Mouse (Mus musculus): ENCODE measurements around the gene Adssl1. TPM values are rescaled to one million over a fixed set of nuclear protein-coding genes. Genes with fewer than 3 reads are reported as not detected.
A peak's percentile ranks its signal among the peaks of the same experiment; 100 is the strongest.

Gene Adssl1
- polyA plus RNA-seq, 1 experiment from 2014 or later, result 69.3 TPM

DNA sequence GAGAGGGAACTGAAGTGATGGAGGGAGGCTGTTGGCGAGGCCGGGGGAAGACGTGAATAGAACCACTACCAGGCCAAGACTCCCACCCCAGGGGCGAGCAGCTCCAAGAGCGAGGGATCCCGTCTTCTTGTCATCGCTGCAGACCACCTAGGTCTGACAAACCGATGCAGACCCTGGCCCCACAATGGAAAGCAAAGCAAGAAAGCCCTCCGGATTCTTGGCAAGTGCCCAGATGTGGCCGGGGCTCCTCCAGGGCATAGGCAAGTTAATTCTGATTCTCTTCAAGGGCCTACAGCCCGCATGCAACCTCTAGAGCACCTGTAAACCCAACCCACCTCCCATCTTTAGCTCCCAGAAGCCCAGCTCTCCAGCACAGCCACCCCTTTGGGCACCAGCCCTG lies 43.5 kb downstream of the Adssl1 start:
- Histone ChIP-seq H3K9me3 (no peaks in the 10 kb centered on the region), H3K4me1 (peaks cover 99% of the 10 kb centered on the region), H3K27ac (replicated peaks) (peak overlapping the region; percentile 99), H3K36me3 (peaks cover 95% of the 10 kb centered on the region), H3K27me3 (replicated peaks) (no peaks in the 10 kb centered on the region), H3K9ac (peak overlapping the region; percentile 60), H3K4me2 (no peak overlapping the region), H3K4me3 (no peak overlapping the region)
- whole genome bisulfite sequencing, result 82% methylated on average over 11 of the region's 11 CpGs
- ATAC-seq (ENCODE audit: extremely low read depth, insufficient number of reproducible peaks, low FRiP score, low TSS enrichment), result no peak

- ATAC-seq (ENCODE audit: extremely low read depth, insufficient number of reproducible peaks, low FRiP score, low TSS enrichment), result no peak
- H3K27ac ChIP-seq (replicated peaks), result peak overlapping the region; percentile 99
- peak overlapping the region; percentile 32; the same call in 1 of the 2 replicates for H3K4me2 ChIP-seq
- no peaks in the 10 kb centered on the region for H3K27me3 ChIP-seq (replicated peaks)
- peaks cover 100% of the 10 kb centered on the region for H3K4me1 ChIP-seq
- H3K9ac ChIP-seq, result peak overlapping the region; percentile 60
- no peak overlapping the region for H3K4me3 ChIP-seq
- WGBS, result 86% methylated on average over 12 of the region's 12 CpGs
- no peaks in the 10 kb centered on the region for H3K9me3 ChIP-seq
- peaks cover 95% of the 10 kb centered on the region for H3K36me3 ChIP-seq
Observed at GRCm38 (mm10) chr12:112663716-112664115, 43.9 kb downstream of the Adssl1 start.

GRCm38 (mm10) chr12:112664124-112664523 lies 44.3 kb downstream of the Adssl1 start:
- WGBS, result 58% methylated on average over 2 of the region's 2 CpGs
- no peaks in the 10 kb centered on the region for H3K9me3 ChIP-seq
- H3K27ac ChIP-seq (replicated peaks), result peak overlapping the region; percentile 99
- no peak for ATAC-seq (ENCODE audit: extremely low read depth, insufficient number of reproducible peaks, low FRiP score, low TSS enrichment)
- peaks cover 95% of the 10 kb centered on the region for H3K36me3 ChIP-seq
- H3K27me3 ChIP-seq (replicated peaks), result no peaks in the 10 kb centered on the region
- no peak overlapping the region for H3K4me3 ChIP-seq
- H3K4me1 ChIP-seq, result peaks cover 100% of the 10 kb centered on the region
- H3K4me2 ChIP-seq, result peak overlapping the region; percentile 32
- peak overlapping the region; percentile 60 for H3K9ac ChIP-seq

DNA sequence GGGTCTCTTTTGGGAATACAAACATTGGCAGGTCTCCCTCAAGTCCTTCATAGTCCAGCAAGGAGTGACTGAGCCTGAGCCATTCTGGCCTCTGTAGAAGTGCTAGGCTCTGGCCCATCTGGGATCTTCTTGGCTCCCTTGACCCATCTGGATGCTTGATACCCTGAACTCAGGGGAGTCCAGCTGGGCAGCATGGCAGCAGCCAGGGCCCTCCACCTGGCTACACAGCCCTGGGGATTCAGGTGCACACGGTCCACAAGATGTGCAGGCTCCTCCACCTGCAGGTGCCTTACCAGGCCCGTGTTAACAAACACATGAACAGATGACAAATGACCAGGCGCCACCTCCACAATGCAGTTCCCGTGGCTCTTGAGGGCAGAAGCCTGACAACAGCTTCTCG lies 44.8 kb downstream of the Adssl1 start:
- Histone ChIP-seq H3K27me3 (replicated peaks) (no peaks in the 10 kb centered on the region), H3K9ac (peak overlapping the region; percentile 60), H3K27ac (replicated peaks) (peak overlapping the region; percentile 84), H3K36me3 (peaks cover 95% of the 10 kb centered on the region), H3K9me3 (no peaks in the 10 kb centered on the region), H3K4me3 (no peak overlapping the region), H3K4me1 (peaks cover 100% of the 10 kb centered on the region), H3K4me2 (peak overlapping the region; percentile 45; the same call in 1 of the 2 replicates)
- no peak for ATAC-seq (ENCODE audit: extremely low read depth, insufficient number of reproducible peaks, low FRiP score, low TSS enrichment)
- WGBS, result 62% methylated on average over 5 of the region's 5 CpGs

GRCm38 (mm10) chr12:112665445-112665844 lies 45.6 kb downstream of the Adssl1 start:
- H3K4me3 ChIP-seq, result peak overlapping the region; percentile 15; the same call in 1 of the 2 replicates
- H3K36me3 ChIP-seq, result peaks cover 95% of the 10 kb centered on the region
- 22% methylated on average over 18 of the region's 18 CpGs for WGBS

DNA sequence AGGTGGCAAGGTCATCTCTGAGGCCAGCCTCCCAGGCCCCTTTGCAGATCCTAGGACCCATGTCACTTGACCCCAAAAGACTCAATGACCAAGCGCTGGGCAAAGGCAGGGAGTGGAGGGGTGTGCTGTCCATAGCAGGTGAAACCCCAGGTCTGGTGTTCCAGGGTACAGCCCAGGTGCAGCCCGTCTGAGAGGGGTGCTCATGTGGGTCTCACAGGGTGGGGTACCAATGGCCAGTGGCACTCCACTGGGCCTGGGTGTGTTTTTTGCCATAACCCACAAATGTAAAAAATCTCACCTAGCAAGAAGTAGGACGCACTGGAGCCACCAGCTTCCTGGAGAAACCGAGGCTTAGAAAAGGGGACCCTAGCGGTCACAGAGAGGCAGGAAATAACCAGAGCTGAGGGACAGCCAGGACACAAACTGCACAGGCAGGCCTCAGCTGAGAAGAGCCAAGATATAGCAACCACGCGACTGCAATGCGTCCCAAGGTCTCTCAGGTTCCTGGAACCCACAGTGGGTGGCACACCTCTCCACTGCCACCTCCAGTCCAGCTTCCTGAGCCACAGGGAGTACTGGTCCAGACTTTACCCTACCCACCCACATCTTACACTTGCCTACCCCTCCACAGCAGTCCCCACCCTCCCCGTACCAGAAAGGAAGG lies 46.2 kb downstream of the Adssl1 start:
- 69% methylated on average over 9 of the region's 9 CpGs for WGBS
- H3K27me3 ChIP-seq (replicated peaks), result no peaks in the 10 kb centered on the region
- H3K27ac ChIP-seq (replicated peaks), result peak overlapping the region; percentile 84
- no peaks in the 10 kb centered on the region for H3K9me3 ChIP-seq
- peaks cover 100% of the 10 kb centered on the region for H3K4me1 ChIP-seq
- peak overlapping the region; percentile 60 for H3K9ac ChIP-seq
- H3K4me3 ChIP-seq, result peak overlapping the region; percentile 15; the same call in 1 of the 2 replicates
- ATAC-seq (ENCODE audit: extremely low read depth, insufficient number of reproducible peaks, low FRiP score, low TSS enrichment), result no peak
- H3K36me3 ChIP-seq, result peaks cover 98% of the 10 kb centered on the region
- H3K4me2 ChIP-seq, result peak overlapping the region; percentile 45

More at GRCm38 (mm10) chr12:112665445-112665844, 45.6 kb downstream of the Adssl1 start:
- peak overlapping the region; percentile 45 for H3K4me2 ChIP-seq
- ATAC-seq (ENCODE audit: extremely low read depth, insufficient number of reproducible peaks, low FRiP score, low TSS enrichment), result no peak
- peak overlapping the region; percentile 84 for H3K27ac ChIP-seq (replicated peaks)
- H3K9ac ChIP-seq, result peak overlapping the region; percentile 60
- H3K4me1 ChIP-seq, result peaks cover 100% of the 10 kb centered on the region
- H3K9me3 ChIP-seq, result no peaks in the 10 kb centered on the region
- H3K27me3 ChIP-seq (replicated peaks), result no peaks in the 10 kb centered on the region

DNA sequence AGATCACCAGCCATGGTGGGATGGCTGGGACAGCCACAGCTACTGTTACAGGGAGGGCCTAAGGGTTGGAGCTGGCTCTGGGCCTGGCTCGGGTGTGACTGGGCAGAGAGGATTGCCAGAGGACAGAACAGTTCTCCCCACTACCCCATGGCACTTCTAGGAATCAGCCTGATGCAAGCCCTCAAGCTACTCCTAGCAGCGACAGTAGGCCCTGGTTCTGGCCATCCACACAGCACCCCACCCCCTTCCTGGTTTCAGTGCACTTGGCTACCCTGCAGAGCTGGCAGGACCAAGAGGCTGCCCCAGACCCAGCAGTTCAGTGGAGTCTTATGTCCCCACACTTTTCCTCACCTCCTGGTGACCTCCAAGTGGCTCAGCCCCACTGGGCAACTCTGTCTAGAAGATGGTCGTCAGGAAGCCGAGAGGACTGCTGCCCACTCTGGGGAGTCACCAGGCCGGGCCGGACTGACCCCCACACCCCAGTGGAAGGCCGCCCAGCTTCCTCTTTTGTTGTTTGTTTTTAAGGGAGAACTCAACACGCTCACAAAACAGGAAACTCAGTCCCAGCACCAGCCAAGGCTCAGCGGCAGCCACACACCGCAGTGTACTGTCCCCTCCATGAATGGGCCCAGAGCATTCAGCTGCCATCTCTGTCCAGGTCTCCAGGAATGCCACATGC lies 47.9 kb downstream of the Adssl1 start:
- Histone ChIP-seq H3K27ac (replicated peaks) (peak overlapping the region; percentile 84), H3K4me3 (peak overlapping the region; percentile 8; the same call in 1 of the 2 replicates), H3K36me3 (peaks cover 90% of the 10 kb centered on the region), H3K27me3 (replicated peaks) (no peaks in the 10 kb centered on the region), H3K9me3 (no peaks in the 10 kb centered on the region), H3K9ac (peak overlapping the region; percentile 60), H3K4me1 (peaks cover 100% of the 10 kb centered on the region), H3K4me2 (peak overlapping the region; percentile 4; the same call in 1 of the 2 replicates)
- WGBS, result 68% methylated on average over 10 of the region's 10 CpGs
- ATAC-seq (ENCODE audit: extremely low read depth, insufficient number of reproducible peaks, low FRiP score, low TSS enrichment), result no peak

DNA sequence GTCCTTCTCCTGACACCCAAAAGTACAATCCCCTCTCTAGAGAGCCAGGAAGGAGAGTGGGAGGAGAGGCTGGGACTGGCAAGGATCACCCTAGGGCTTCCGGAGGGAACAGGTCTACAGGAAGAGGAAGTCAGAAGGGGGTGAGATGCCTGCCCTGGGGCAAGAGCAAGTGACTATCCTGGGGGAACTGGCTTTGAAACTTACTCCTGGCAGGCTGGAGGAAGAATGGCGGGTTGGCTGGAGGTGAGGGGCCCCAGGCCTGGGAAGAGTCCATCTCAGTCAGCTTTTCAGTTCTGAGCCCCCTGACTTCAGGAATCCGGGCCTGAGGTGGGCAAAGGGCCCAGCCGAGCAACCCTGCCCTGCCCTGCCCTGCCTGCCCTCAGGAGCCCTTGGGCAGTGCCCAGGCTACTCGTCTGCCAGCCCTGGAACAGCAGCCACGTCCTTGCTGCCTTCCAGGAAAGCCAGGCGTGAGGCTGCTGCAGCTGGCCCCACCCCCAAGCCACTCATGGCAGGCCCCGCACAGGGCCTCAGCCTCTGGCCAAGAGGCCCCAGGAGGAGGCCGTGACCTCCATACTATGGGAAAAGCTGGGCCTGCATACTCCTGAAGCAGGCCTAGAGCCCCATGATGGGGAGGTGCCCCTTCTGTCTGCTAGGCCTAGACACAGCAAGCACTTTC lies 51.0 kb downstream of the Adssl1 start:
- peak overlapping the region; percentile 99 for H3K4me3 ChIP-seq
- no peak for ATAC-seq (ENCODE audit: extremely low read depth, insufficient number of reproducible peaks, low FRiP score, low TSS enrichment)

DNA sequence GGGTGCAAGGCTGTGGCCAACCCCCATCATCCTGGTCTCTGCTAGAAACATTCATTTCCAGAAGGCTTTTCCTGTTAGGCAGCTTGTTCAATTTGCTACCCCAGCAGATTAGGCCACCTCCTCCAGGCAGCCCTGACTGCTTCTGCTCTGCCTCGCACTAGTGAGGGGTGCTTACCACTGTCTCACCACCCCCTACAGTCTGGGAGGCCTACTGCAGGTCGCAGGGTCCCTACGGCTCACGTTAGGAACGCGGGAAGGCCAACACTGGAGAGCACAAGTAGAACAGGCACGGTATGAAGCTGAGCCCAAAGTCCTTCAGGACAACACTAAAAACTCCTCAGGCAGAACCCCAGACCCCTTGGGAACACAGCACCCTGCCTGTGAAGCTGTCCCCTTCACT lies 52.0 kb downstream of the Adssl1 start:
- no peaks in the 10 kb centered on the region for H3K9me3 ChIP-seq
- no peaks in the 10 kb centered on the region for H3K27me3 ChIP-seq (replicated peaks)
- H3K9ac ChIP-seq, result peak overlapping the region; percentile 100
- H3K4me3 ChIP-seq, result peak overlapping the region; percentile 99
- peaks cover 78% of the 10 kb centered on the region for H3K4me1 ChIP-seq
- H3K36me3 ChIP-seq, result peaks cover 50% of the 10 kb centered on the region
- peak overlapping the region; percentile 100 for H3K27ac ChIP-seq (replicated peaks)
- no peak for ATAC-seq (ENCODE audit: extremely low read depth, insufficient number of reproducible peaks, low FRiP score, low TSS enrichment)
- peak overlapping the region; percentile 94 for H3K4me2 ChIP-seq
- WGBS, result 75% methylated on average over 7 of the region's 7 CpGs

More for the DNA sequence above, 51.0 kb downstream of the Adssl1 start:
- no peaks in the 10 kb centered on the region for H3K9me3 ChIP-seq
- WGBS, result 19% methylated on average over 9 of the region's 9 CpGs
- peaks cover 87% of the 10 kb centered on the region for H3K4me1 ChIP-seq
- peak overlapping the region; percentile 94 for H3K4me2 ChIP-seq
- H3K27ac ChIP-seq (replicated peaks), result peak overlapping the region; percentile 100
- H3K27me3 ChIP-seq (replicated peaks), result no peaks in the 10 kb centered on the region
- H3K36me3 ChIP-seq, result peaks cover 61% of the 10 kb centered on the region
- peak overlapping the region; percentile 100 for H3K9ac ChIP-seq

DNA sequence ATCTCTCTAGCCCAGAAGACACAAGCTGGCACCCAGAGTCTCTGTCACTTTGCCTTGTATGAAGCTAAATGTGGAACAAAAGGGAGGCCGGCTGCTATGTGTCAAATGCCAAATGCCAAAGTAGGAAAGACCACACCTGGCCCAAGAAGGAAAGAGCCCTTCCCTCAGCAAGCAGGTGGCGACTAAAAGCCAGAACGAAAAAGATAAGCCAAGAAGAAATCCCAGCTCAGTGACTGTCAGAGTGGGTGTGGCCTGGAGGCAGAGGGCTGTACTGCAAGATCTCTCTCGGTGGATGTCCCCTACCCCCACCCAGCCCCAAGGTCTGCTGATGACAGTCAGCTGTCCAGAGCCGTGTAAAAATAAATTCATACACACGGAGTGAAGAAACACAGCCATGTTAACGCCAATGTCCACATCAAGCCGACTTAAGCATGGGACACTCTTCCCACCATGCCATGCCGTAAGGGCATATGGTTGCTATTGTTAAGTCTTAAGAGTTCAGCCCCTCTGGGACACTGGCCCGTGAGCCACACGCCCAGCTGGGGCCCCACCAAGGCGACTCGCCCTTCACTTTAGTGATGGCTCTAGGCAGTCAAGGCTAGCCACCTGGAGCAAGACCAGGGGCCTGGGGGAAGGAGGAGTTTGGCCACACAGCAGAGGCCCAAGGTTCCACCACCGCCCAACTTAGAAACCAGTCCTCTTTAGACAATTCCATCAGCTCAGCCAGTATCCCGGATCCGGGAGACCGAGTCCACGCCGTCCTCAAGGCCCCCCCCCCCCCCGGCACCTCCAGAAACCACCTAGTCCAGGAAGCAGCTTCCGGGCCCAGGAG lies 53.1 kb downstream of the Adssl1 start:
- Histone ChIP-seq H3K4me1 (peaks cover 78% of the 10 kb centered on the region), H3K9me3 (no peaks in the 10 kb centered on the region), H3K36me3 (peaks cover 40% of the 10 kb centered on the region), H3K9ac (peak overlapping the region; percentile 100), H3K27me3 (replicated peaks) (peaks cover 5% of the 10 kb centered on the region; the same call in 1 of the 2 replicates), H3K27ac (replicated peaks) (peak overlapping the region; percentile 100), H3K4me3 (peak overlapping the region; percentile 99), H3K4me2 (peak overlapping the region; percentile 94)
- WGBS, result 2% methylated on average over 21 of the region's 21 CpGs
- ATAC-seq (ENCODE audit: extremely low read depth, insufficient number of reproducible peaks, low FRiP score, low TSS enrichment), result no peak

Data from heart, embryonic 13.5 days (tissue).